Mouse (Mus musculus): ENCODE measurements around the gene Nlrc5.
"Not testable (repeated sequence)": the region's sequence is repeated elsewhere in the genome, so short reads cannot be mapped to it uniquely, and the experiment has no call there.

Nlrc5 gene

DNA sequence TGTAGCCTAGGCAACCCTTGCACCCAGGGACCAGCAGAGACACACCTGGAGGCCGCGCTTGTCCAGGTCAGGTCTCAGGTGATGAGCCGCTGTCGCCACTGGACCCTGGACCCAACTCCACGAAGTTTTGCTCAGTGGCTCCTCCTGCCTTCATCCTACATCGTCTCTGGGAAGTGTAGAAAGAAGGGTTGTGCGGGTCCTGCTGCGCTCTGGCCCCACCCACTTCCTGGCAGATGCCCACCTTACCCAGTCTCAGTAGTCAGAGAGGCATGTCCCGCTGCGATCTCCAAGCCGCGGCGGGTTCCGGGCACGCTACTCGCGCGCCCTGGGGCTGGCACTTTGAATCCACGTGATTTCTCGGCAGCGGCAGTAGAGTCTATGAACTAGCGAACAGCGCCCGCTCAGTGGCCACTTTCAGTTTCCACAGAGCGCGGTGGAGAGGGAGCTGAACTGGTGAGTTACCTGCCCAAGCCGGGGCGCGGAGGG, at the start of gene Nlrc5:
Gene Nlrc5, plus strand, starts transcription at position 376 of the 486 bp plus-strand sequence.
- peak; percentile 73 to 77 for DNase-seq

DNA sequence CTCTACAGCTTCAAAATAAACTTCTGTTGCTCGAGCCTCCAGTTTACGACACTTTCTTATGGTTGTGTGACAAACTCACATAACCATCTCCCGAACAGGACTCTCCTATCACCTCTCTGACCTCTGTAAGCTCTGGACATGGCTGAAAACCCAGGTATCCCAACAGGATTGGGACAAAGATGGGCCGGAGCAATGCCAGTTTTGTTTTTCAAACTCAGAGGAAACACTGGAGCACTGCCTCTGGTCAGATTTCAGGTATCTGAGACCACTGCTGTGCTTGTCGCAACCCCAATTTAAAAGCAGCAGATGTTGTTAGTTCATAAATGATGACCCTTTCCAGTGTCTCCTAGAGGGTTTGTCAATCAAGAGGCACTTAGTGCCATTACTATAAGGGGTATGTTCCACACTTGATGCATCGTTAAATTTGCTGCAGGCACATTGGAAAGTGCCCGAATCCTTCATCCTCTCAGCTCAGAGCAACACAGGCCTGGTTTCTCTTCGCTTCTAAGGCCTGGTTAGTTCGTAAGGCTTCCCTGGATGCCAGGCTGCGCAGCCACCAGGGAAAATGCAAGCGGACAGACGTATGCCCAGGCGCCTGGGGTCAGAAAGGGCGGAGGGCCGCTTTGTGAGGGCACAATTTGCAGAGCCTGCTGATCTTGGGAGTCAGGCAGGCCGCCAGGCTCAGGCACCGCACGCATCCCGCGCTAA, 48.5 kb upstream of the Nlrc5 start:
- peak in 1 of 2 experiments; percentile 23 for DNase-seq

DNA sequence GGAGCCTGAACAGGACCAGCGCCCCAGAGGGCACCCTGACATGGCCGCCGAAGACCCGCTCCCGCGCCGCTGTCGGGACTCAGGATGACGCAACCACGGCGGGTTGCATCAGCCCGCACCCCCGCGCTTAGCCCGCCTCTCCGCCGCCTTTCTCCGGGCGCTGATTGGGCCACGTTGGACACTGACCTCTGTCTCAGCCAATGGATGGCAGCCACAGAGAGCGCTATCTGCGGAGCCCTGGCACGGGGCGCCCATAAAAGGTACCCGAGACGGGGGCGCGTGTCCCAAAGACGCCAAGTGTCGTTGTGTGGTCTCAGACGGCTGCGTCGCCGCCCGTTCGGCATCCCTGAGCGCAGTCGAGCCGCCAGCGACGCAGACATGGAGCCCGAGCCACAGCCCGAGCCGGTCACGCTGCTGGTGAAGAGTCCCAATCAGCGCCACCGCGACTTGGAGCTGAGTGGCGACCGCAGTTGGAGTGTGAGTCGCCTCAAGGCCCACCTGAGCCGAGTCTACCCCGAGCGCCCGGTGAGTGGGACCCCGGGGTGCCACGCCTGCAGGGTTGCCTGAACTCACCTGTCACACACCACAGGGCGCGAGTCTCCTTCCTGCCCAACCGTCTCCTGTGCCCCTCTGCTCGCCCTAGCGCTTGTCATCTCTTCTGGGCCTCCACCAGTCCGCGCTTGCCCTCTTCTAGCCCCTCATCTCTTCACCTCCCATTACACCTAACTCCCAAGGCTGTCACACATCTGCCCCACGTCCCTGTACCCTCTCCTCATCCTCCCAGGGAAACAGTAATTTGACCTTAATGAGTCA, 47.7 kb upstream of the Nlrc5 start, which contains the start of gene Herpud1:
Gene Herpud1, plus strand, starts transcription at position 225 of the 813 bp plus-strand sequence.
- peak; percentile 98 to 99 for DNase-seq

DNA sequence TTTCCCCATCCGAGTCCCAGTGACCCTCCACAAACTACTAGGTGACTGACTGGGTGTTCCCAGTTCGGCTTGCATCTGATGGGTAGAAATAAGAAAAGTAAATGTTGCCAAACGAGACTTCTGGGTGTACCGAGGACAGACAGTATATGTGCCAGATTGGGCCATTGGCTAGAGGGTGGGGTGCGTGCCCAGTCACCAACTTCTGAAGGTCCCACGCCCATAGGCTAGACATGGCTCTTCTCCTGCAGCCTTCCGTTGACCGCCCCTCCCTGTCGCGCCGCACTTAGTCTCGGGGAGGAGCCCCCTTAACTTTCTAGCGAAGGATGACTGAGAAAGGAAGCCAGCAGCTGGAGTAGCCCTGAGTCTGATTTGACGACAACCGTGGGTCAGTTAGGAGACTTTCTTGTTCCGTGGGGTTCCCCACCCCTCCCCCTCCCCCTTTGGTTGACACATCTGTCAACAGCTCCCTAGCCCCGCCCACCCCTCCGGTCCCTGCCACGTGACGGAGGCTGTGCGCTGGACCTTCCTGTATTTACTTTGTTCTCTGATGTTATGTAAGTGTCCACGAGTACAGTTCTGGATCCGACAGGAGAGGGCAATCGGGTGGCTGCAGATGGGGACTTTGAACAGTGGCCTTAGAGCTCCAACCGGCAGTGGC, 47.0 kb upstream of the Nlrc5 start:
- DNase-seq: peak; percentile 96 to 98

DNA sequence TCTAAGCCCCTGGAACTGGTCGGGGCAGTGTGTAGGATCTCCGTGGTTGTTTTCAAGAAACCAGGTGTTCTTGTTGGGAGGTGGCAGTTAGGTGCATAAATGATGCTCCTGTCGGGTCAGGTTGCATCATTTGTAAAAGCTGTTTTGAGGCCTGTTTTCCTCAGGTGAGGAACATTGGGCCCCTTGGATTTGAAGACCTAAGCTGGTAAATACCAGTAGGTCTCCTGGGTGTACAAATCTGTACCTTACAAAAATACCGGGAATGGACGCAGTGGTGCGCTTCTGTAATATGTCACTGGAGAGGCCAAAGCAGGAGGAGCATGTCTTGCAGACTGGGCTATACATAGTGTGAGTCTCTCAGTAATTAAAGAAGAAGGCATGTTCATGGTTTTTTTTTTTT, 46.4 kb upstream of the Nlrc5 start:
- no peak for DNase-seq

DNA sequence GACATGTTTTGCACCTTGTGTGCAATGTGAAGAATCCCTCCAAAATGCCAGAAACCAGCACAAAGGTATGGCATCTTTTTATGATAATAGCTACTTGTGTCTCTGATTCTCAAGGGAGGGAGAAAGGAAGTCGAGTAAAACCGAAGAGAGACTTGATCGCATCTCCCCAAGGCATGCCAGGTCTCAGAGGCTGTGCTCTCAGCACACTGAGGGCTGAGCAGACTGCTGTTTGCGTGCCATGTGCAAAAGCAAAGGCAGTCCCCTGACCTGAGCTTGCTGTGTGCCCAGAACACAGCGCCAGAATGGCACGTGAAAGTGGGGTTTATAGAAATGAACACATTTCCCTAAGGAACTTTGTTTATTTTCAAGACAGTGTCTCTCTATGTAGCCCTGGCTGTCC, 44.6 kb upstream of the Nlrc5 start:
- no peak for DNase-seq

DNA sequence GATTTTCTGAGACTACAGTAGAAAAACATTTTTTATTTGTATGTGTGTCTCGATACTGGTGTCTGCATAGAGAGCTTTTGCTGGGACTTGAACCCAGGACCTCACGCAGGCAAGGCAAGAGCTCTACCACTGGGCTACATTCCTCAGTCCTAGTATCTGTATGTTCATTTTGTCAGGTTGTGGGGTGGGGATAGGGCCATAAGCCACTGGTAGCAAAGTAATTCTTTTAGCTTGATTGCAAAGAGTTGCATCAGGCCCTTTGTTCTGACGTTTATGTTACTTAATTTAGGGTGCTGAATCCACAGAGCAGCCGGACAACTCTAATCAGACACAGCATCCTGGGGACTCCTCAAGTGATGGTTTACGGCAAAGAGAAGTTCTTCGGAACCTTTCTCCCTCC, 43.7 kb upstream of the Nlrc5 start:
- no peak for DNase-seq

DNA sequence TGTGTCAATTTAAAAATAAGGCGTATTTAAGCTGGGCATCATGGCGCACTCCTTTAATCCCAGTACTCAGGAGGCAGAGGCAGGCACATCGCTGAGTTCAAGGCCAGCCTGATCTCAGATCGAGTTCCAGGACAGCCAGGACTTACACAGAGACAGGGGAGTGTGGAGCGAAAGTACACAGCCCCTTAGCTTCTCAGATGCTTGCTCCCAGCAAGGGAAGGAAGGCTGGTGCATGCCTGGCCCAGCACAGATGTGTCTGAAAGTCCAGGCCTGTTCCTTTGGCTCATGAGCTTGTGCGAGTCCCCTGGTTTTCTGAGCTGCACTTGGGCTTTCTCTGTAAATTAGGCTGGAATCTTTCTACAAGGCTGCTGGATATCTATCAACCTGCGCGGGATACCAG, 43.2 kb upstream of the Nlrc5 start:
- no peak for DNase-seq

DNA sequence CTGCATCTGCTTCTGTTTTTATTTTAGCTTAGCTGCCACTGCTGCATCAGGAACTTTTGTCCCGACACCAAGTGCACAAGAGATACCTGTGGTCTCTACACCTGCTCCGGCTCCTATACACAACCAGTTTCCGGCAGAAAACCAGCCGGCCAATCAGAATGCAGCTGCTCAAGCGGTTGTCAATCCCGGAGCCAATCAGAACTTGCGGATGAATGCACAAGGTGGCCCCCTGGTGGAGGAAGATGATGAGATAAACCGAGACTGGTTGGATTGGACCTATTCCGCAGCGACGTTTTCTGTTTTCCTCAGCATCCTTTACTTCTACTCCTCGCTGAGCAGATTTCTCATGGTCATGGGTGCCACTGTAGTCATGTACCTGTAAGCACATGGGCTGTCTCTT, 42.0 kb upstream of the Nlrc5 start:
- peak; percentile 61 to 79 for DNase-seq

DNA sequence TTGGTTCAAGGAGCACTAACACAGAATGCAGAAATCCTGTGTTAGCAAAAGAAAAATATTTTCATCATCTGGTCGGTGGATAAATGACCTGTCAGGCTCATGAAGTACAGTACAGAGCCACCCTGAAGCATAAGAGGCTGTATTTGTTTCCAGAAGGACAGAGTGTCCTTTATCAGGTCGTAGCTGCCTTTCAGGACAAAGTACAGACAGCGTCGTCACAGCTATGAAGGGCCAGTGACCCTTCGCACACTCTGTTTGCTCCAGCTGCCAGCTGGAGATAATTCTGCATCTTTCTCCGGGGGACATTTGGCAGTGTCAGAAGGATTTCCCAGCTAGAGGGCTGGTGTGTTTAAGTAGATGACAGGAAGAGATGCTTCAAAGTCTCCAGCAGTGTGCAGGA, 41.5 kb upstream of the Nlrc5 start:
- no peak for DNase-seq

DNA sequence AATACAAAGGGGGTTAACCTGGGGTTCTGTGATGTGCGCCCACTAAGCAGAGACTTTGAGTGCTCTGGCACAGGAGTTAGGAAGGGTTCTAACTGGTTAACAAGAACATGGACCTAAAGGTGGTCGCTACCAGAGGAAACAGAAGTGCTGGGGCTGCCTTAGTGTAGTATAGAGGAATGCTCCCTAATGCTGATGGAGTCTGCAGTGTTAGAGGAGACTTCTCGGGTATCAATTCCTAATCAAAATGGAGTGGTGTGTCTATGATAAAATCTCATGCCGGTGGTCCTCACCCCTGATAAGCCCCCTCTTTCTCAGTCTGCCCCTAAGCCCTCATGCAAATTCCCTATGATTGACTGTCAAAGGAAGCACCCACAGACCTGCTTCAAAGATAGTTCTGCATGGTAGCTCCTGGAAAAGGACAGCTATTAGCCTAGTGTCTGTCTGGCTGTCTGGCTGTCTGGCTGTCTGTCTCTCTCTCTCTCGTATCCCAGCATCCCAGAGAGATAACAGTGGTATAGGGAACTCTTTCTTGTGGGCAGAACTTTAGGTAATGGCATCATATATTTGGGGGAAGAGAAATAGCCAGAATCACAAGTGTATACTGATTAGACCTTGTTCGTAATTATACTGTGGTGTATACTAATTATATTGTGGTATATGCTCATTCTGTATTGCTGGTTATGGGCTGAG, 38.2 kb upstream of the Nlrc5 start:
- DNase-seq: no peak

DNA sequence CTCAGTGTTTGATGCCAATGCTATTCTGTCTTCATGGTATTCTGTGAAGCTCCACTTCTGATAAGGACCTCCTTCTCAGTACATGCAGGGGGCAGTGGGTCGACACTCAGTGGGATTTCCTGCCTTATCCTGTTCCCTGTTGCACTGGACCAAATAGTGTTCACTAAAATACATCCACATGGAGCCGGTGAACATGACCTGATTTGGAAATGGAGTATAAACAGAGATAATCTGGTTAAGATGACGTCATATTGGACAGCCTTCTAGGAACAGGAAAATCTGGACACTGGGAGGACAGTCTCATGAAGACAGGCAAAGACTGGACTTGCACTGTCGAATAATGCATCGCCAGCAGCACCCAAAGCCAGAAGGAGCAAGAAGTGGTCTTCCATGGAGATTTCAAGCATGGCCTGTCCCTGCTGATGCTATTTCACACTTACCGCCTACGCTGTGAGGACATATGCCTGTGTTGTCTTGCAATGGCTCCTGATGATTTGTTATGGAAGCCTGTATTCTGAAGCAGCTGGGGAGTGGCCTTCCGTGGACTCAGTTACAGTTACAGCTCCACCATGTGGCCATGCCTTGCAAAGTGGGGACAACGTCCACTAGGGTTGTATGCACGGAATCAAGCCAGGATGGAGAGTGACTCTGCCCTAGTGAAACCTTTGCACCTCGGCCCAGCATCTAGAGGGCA, 37.0 kb upstream of the Nlrc5 start:
- peak; percentile 56 to 74 for DNase-seq

DNA sequence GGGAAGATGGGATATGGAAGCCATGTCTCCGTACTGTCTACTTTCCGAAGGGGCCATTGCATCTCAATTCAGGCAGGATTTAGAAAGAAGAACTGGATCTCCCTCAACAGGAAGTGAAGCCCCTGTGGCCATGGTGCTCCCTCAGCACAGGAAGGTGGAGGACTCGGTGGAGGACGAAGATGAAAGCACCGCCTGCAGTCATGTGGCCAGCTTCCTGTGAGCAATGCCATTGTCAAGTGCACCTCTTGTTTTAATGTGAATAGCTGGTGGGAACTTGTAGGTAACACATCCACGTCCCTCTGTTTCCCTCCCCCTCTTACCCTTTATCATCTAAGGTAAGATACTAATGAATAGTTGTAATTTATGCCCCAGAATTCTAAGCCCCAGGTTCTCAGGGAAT, 35.6 kb upstream of the Nlrc5 start:
- DNase-seq: no peak

DNA sequence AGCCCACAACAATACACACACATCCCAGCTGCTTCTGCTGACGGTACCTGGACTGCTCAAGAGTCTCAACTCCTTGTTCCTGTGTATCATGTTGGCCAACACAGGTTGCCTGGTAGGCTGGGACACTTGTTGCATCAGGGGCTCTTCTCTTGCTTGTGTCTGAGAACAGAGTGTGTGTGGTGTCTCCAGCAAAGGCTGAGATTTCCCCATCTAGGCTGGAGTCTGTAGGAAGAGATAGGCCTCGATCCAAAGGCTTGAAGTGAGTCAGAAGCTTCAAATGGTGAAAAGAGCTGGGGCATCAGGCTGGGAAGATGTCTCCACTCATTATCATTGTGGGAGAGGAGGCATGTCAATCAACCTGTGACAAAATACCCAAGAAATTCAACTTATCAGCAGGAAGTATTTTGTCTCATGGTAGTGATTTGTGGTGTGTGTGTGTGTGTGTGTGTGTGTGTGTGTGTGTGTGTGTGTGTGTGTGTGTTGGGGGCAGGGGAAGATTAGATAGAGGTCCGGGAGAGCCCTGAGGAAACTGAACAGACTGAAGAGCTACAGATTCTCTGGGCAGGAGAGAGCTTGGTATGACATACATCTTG, 34.7 kb upstream of the Nlrc5 start:
- DNase-seq: no peak

DNA sequence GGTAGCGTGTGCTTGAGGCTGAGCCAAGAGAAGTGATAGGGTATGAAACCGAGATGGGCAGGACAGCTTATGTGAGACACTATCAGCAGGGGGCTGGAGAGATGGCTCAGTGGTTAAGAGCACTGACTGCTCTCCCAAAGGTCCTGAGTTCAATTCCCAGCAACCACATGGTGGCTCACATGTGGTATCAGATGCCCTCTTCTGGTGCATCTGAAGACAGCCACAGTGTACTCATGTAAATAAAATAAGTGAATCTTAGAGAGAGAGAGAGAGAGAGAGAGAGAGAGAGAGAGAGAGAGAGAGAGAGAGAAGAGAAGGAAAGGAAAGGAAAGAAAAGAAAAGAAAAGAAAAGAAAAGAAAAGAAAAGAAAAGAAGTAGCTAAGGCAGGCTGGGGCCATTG, 34.2 kb upstream of the Nlrc5 start:
- not testable (repeated sequence) for DNase-seq

DNA sequence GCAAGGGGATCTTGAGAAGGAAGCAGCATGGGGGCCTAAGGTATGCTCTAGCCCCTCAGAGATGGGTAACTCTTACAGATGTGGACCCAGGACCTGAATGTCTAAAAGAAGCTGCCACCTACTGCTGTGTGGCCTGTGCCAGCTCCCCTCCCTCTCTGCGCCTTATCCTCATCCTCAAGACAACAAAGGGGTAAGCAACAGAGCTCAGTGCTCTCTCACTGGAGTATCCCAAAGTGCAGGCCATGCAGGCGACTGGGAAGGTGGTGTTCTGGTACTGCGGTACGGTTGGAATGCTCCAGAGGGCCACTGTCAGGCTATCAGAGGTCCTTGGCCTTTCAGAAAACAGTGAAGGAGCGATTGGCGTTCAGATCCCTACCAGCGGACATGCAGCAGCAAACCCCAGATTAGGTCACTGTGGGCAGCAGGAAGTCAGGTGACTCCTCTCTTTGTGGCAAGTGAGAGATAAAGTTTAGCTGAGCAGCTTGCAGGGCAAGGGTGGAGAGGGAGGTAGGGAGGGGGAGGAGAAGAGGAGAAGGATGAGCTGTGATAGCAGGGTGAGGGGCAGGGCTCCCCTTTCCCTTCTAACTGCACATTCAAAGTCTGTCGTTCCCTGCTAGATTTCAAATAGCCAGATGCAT, 25.6 kb upstream of the Nlrc5 start:
- DNase-seq: no peak

DNA sequence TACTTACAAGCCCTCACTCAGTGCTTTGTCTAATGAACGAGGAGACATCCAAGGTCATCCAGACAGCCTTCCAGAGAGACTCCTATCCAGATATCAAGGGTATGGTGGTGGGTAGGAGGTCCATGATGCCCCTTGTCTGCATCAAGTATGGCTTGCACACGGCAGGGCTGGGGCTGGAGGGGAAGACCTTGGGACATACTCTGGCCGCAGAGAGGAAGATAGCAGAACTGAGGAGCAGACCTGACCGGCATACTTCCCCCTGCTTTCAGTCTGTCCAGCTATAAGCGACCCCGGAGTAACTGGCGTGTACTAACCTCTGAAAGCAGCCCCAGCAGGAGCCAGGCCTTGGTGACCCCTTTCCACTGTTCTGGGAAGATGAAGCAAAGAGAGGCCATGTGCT, 24.6 kb upstream of the Nlrc5 start:
- no peak for DNase-seq

DNA sequence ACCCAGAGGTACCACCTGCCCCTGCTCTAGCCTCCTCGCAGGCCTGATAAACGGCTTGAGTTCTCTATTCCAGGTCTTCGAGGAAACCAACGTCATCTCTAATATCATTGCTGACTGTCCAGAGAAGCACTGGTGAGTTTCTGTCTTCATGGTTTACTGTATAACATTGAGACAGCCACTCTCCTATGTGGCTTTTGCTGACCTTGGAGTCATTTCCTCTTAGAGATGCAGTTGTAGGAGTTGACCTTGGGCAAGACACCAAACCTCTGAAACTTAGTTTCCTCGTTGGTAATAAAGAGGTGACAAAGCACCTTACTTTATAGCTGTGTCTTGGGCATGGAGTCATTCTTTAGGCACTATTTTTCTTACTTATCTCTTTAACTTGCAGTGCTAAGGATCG, 21.6 kb upstream of the Nlrc5 start:
- no peak for DNase-seq

DNA sequence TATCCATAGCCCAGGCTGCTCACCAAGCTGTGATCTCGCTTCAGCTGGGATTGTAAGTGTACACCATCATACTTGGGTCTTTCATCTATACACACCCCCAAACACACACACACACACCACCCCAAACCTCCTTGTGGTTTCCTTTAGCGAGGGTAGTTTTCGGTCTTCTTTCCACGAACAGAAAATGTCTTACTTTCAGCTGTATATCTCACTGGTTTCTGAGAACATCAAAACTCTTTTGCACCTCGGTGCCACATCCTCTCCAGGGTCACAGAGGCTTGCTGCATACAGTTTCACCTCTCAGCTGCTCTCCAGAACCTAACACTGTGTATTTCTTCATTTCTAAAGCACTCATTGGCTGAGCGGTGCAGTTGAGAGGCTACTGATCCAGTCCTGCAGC, 20.6 kb upstream of the Nlrc5 start:
- DNase-seq: no peak

DNA sequence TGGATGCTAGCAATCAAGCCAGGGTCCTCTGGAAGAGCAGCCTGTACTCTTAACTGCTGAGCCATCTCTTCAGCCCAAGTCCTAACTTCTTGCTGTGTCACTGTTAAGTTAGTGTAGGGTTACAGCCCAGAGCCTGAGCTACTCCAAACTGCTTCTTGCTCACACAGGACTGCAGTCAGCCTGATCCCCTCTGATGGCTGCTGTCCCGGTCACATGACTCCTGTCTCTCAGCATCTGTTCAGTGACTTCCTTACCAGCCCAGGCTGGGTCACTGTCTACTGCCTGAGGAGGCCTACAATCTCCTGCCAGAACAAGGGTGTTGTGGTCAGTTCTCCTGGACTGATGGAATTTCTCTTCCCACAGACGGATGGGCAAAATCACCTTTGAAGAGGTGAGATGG, 18.9 kb upstream of the Nlrc5 start:
- no peak for DNase-seq

DNA sequence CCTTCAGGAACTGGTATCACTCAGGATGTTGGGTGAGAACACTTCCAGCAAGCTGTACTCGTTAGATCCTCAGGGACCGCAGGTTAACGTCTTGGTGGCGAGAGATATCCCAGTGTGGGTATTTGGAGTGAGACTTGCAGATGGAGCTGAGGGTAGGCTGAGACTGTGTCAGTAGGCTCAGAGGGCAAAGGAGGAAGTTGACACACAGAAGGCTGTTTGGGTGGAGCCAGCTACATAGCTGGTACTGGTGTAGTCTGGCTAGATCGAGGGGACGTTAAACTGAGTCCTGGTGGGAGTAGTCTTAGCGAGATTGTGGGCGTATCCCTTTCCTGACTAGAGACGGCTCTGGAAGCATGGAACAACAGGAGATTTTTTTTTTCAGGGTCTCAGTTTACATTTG, 16.1 kb upstream of the Nlrc5 start:
- DNase-seq: no peak

DNA sequence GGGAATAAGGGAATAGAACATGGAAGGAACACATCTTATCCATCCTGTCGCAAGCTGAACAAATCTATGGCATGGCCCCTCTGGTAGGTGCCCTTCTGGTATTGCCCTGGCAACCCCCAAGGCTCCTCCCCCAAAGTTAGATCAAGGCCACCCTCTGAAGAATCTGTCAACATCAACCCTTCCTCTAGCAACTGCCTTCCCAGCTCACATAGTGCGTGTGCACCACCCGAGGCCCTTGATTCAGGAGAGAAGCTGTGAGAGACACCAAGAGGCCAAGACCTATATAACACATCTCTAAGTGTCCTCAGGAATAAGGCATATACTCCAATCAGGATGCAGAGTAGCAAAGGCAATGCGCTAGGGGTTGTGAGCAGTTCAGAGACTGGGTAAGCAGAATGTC, 11.9 kb upstream of the Nlrc5 start:
- no peak for DNase-seq

Measured in kidney, adult 8-10 months (tissue).